Mouse (Mus musculus): ENCODE data around the gene Gpc6.

DNA sequence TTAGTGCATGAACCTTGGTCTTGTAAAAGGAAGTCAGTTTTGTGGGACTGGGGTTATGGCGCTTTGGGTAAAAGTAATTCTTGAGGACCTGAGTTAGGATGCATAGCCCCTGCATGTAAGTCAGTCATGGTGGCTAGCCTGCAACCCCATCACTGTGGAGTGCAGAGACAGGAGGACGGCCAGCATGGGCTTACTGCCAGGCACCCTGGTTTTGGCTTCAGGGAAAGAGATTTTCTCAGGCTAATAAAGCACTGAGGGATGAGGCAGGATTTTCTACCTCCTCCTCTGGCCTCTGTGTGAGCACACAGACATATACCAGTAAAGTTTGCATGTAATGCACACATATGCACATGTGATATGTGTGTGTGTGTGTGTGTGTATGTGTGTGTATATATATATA is 883.2 kb downstream of the Gpc6 start:
- TF ChIP-seq POLR2A (IDR thresholded peaks at IDR 0.05; ENCODE audit: insufficient read depth, low read depth, low read length) (no peak), CTCF (IDR thresholded peaks at IDR 0.05) (no peak)
